Mouse (Mus musculus): ENCODE measurements around the gene Slc25a25.

GRCm38 (mm10) chr2:32486155-32486554, 34.9 kb upstream of the Slc25a25 start:
- no peak for TF ChIP-seq POLR2A (IDR thresholded peaks at IDR 0.05; ENCODE audit: borderline replicate concordance, extremely low read depth, low read depth, low read length)
- no peak for TF ChIP-seq CTCF (IDR thresholded peaks at IDR 0.05; ENCODE audit: insufficient read depth, low read length)

Measured in lung, adult 2 months (tissue).